Mouse (Mus musculus): ENCODE data around the gene Rab10. TPM values are rescaled to one million over a fixed set of nuclear protein-coding genes. Genes with fewer than 3 reads are reported as not detected.
"Not testable (repeated sequence)": the region's sequence is repeated elsewhere in the genome, so short reads cannot be mapped to it uniquely, and the experiment has no call there.

Gene Rab10
- polyA plus RNA-seq, 1 experiment from 2014 or later = 106 TPM

GRCm38 (mm10) chr12:3325232-3325631, 15.5 kb upstream of the Rab10 start:
- no peaks in the 10 kb centered on the region for H3K36me3 ChIP-seq (ENCODE audit: poor library complexity, severe bottlenecking)
- 92% methylated on average over 2 of the region's 2 CpGs for WGBS
- no peak for ATAC-seq

GRCm38 (mm10) chr12:3323241-3323640, 13.5 kb upstream of the Rab10 start:
- ATAC-seq = no peak
- Histone ChIP-seq H3K4me3 (no peak overlapping the region), H3K9ac (no peak overlapping the region), H3K27me3 (no peaks in the 10 kb centered on the region), H3K36me3 (ENCODE audit: poor library complexity, severe bottlenecking) (no peaks in the 10 kb centered on the region), H3K4me1 (no peaks in the 10 kb centered on the region), H3K9me3 (replicated peaks) (no peaks in the 10 kb centered on the region), H3K4me2 (no peak overlapping the region), H3K27ac (no peak overlapping the region)
- 81% methylated on average over 6 of the region's 6 CpGs for WGBS

More at GRCm38 (mm10) chr12:3325232-3325631, 15.5 kb upstream of the Rab10 start:
- H3K27me3 ChIP-seq = no peaks in the 10 kb centered on the region
- no peaks in the 10 kb centered on the region for H3K4me1 ChIP-seq
- no peak overlapping the region for H3K4me3 ChIP-seq
- H3K9me3 ChIP-seq (replicated peaks) = no peaks in the 10 kb centered on the region
- H3K4me2 ChIP-seq = no peak overlapping the region
- H3K9ac ChIP-seq = no peak overlapping the region
- no peak overlapping the region for H3K27ac ChIP-seq

GRCm38 (mm10) chr12:3319377-3319776, 9.6 kb upstream of the Rab10 start:
- Histone ChIP-seq H3K4me2 (no peak overlapping the region), H3K4me1 (no peaks in the 10 kb centered on the region), H3K9ac (no peak overlapping the region), H3K9me3 (replicated peaks) (no peaks in the 10 kb centered on the region), H3K36me3 (ENCODE audit: poor library complexity, severe bottlenecking) (no peaks in the 10 kb centered on the region), H3K27ac (no peak overlapping the region), H3K4me3 (no peak overlapping the region), H3K27me3 (no peaks in the 10 kb centered on the region)
- ATAC-seq = no peak
- 76% methylated on average over 4 of the region's 4 CpGs for WGBS

- H3K27me3 ChIP-seq = no peaks in the 10 kb centered on the region
- WGBS = 66% methylated on average over 3 of the region's 3 CpGs
- H3K9me3 ChIP-seq (replicated peaks) = no peaks in the 10 kb centered on the region
- H3K36me3 ChIP-seq (ENCODE audit: poor library complexity, severe bottlenecking) = no peaks in the 10 kb centered on the region
- no peak overlapping the region for H3K4me2 ChIP-seq
- H3K4me3 ChIP-seq = no peak overlapping the region
- H3K27ac ChIP-seq = no peak overlapping the region
- ATAC-seq = no peak
- H3K9ac ChIP-seq = no peak overlapping the region
- no peaks in the 10 kb centered on the region for H3K4me1 ChIP-seq
Measured at GRCm38 (mm10) chr12:3316937-3317336, 7.2 kb upstream of the Rab10 start.

GRCm38 (mm10) chr12:3316083-3316482, 6.3 kb upstream of the Rab10 start:
- no peak overlapping the region for H3K4me3 ChIP-seq
- no peak overlapping the region for H3K4me2 ChIP-seq
- H3K27me3 ChIP-seq = no peaks in the 10 kb centered on the region
- 58% methylated on average over 2 of the region's 2 CpGs for WGBS
- H3K27ac ChIP-seq = no peak overlapping the region
- no peaks in the 10 kb centered on the region for H3K4me1 ChIP-seq
- H3K9me3 ChIP-seq (replicated peaks) = no peaks in the 10 kb centered on the region
- no peak overlapping the region for H3K9ac ChIP-seq
- no peaks in the 10 kb centered on the region for H3K36me3 ChIP-seq (ENCODE audit: poor library complexity, severe bottlenecking)
- ATAC-seq = no peak

- Histone ChIP-seq H3K36me3 (ENCODE audit: poor library complexity, severe bottlenecking) (no peaks in the 10 kb centered on the region), H3K9me3 (replicated peaks) (no peaks in the 10 kb centered on the region), H3K9ac (no peak overlapping the region), H3K27me3 (no peaks in the 10 kb centered on the region), H3K4me3 (no peak overlapping the region), H3K27ac (no peak overlapping the region), H3K4me2 (no peak overlapping the region), H3K4me1 (peaks cover 6% of the 10 kb centered on the region)
- WGBS = 88% methylated on average over 3 of the region's 3 CpGs
- ATAC-seq = no peak
Measured at GRCm38 (mm10) chr12:3312886-3313285, 3.1 kb upstream of the Rab10 start.

DNA sequence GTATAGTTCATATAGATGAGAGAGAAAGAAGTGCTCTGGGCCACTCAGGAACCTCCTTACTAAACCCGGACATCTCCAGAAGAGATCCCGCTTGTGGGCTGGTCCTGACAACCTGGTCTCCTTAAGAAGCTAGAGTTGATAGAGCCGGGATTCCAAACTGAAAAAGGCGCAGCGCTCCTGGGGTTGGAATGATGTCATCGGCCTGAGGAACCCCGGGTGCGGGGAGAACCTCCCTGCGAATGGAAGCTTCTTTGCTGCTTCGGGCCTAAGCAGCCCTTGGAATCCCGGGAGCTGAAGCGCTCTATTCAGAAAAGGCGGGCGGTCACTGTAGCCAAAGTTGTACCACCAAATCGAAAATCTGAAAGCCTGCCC, 538 bp upstream of the Rab10 start:
- Histone ChIP-seq H3K9ac (peak overlapping the region; percentile 77), H3K36me3 (ENCODE audit: poor library complexity, severe bottlenecking) (no peaks in the 10 kb centered on the region), H3K4me2 (peak overlapping the region; percentile 79), H3K4me3 (peak overlapping the region; percentile 84), H3K9me3 (replicated peaks) (no peaks in the 10 kb centered on the region), H3K27me3 (no peaks in the 10 kb centered on the region), H3K4me1 (peaks cover 23% of the 10 kb centered on the region), H3K27ac (peak overlapping the region; percentile 73)
- ATAC-seq = no peak
- WGBS = 1% methylated on average over 15 of the region's 15 CpGs

DNA sequence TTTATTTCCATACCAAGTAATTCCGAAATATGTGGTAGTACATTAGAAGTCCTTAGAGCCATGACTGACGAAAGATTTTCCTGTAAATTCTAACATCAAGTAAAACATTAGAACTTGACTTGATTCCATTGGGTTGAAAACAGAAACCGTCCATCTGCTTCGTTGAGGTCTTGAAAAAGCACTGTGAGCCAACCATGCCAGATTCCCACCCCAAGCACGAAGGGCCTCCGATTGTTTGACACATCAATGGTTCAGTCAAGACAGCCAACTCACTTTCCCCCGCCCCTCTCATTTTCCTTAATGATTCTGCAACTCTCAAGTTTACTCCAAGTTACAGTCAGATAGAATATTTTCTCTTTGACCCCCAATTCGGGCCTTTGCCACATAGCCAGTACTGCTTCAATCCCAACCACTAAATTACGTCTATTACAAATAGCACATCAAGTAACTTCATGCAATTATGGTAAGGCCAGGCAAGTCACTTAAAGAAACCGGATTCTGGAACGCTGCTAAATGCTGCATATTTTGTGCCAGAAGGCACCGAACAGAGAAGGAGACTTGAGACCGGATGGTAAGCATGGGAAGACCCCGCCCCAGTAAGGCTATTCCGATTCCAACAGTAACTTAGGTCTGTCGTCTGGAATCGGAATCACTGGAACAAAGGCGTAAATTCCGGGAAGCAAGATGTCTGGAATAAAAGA, 1.1 kb downstream of the Rab10 start:
- peak overlapping the region; percentile 92 for H3K9ac ChIP-seq
- no peak for ATAC-seq
- H3K9me3 ChIP-seq (replicated peaks) = no peaks in the 10 kb centered on the region; the same call in none of the 2 replicates
- peak overlapping the region; percentile 79 for H3K4me2 ChIP-seq
- H3K27ac ChIP-seq = peak overlapping the region; percentile 96
- no peaks in the 10 kb centered on the region for H3K36me3 ChIP-seq (ENCODE audit: poor library complexity, severe bottlenecking)
- peaks cover 23% of the 10 kb centered on the region for H3K4me1 ChIP-seq
- no peaks in the 10 kb centered on the region for H3K27me3 ChIP-seq
- WGBS = 3% methylated on average over 19 of the region's 19 CpGs
- H3K4me3 ChIP-seq = peak overlapping the region; percentile 84

GRCm38 (mm10) chr12:3307587-3307986, 2.2 kb downstream of the Rab10 start:
- Histone ChIP-seq H3K4me3 (peak overlapping the region; percentile 84), H3K9me3 (replicated peaks) (peaks cover 4% of the 10 kb centered on the region), H3K27ac (no peak overlapping the region), H3K27me3 (no peaks in the 10 kb centered on the region), H3K36me3 (ENCODE audit: poor library complexity, severe bottlenecking) (peaks cover 5% of the 10 kb centered on the region), H3K9ac (peak overlapping the region; percentile 92), H3K4me2 (peak overlapping the region; percentile 79), H3K4me1 (peaks cover 23% of the 10 kb centered on the region)
- no peak for ATAC-seq
- 52% methylated on average over 6 of the region's 6 CpGs for WGBS

- Histone ChIP-seq H3K36me3 (ENCODE audit: poor library complexity, severe bottlenecking) (peaks cover 20% of the 10 kb centered on the region), H3K4me3 (no peak overlapping the region), H3K27ac (no peak overlapping the region), H3K9ac (no peak overlapping the region), H3K4me2 (no peak overlapping the region), H3K9me3 (replicated peaks) (peaks cover 17% of the 10 kb centered on the region), H3K27me3 (no peaks in the 10 kb centered on the region), H3K4me1 (peaks cover 19% of the 10 kb centered on the region)
- ATAC-seq = no peak
- 93% methylated on average over 2 of the region's 2 CpGs for WGBS
Measured at GRCm38 (mm10) chr12:3305238-3305637, 4.5 kb downstream of the Rab10 start.

DNA sequence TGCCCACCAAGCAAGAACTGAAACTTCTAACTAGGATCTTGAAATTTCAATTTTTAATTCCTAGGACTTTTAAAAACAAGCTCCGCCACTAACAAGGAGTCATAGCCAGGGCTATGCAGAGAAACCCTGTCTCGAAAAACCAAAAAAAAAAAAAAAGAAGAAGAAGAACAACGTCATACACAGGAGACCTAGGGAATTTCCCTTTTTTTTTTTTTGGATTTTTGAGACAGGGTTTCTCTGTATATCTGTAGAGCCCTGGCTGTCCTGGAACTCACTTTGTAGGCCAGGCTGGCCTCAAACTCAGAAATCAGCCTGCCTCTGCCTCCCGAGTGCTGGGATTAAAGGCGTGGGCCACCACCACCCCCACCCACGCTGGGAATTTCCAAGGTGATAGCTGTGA, 12.1 kb downstream of the Rab10 start:
- ATAC-seq = not testable (repeated sequence)

GRCm38 (mm10) chr12:3296056-3296455, 13.7 kb downstream of the Rab10 start:
- H3K9ac ChIP-seq = no peak overlapping the region
- H3K4me2 ChIP-seq = no peak overlapping the region
- H3K27me3 ChIP-seq = no peaks in the 10 kb centered on the region
- no peak for ATAC-seq
- H3K27ac ChIP-seq = no peak overlapping the region
- H3K36me3 ChIP-seq (ENCODE audit: poor library complexity, severe bottlenecking) = peaks cover 40% of the 10 kb centered on the region
- no peak overlapping the region for H3K4me3 ChIP-seq
- WGBS = 92% methylated on average over 2 of the region's 2 CpGs
- H3K9me3 ChIP-seq (replicated peaks) = peaks cover 25% of the 10 kb centered on the region
- no peaks in the 10 kb centered on the region for H3K4me1 ChIP-seq

More for the DNA sequence above, 12.1 kb downstream of the Rab10 start:
- H3K4me1 ChIP-seq, H3K27ac ChIP-seq, H3K4me3 ChIP-seq, H3K9ac ChIP-seq, H3K27me3 ChIP-seq, H3K4me2 ChIP-seq: not testable (repeated sequence)
- H3K36me3 ChIP-seq (ENCODE audit: poor library complexity, severe bottlenecking) = peaks cover 41% of the 10 kb centered on the region
- WGBS = 95% methylated on average over 6 of the region's 6 CpGs
- H3K9me3 ChIP-seq (replicated peaks) = peaks cover 29% of the 10 kb centered on the region

GRCm38 (mm10) chr12:3291849-3292248, 17.9 kb downstream of the Rab10 start:
- H3K9ac ChIP-seq = no peak overlapping the region
- no peaks in the 10 kb centered on the region for H3K4me1 ChIP-seq
- no peak overlapping the region for H3K27ac ChIP-seq
- H3K36me3 ChIP-seq (ENCODE audit: poor library complexity, severe bottlenecking) = peaks cover 24% of the 10 kb centered on the region
- no peak overlapping the region for H3K4me2 ChIP-seq
- no peak for ATAC-seq
- peaks cover 15% of the 10 kb centered on the region for H3K9me3 ChIP-seq (replicated peaks)
- H3K27me3 ChIP-seq = no peaks in the 10 kb centered on the region
- H3K4me3 ChIP-seq = no peak overlapping the region
- 100% methylated on average over 1 of the region's 1 CpGs for WGBS

Data from forebrain, embryonic 13.5 days (tissue).